Mouse (Mus musculus) spleen, adult 2 months (tissue): ENCODE data around the gene Cyp2j12. TPM values are rescaled to one million over a fixed set of nuclear protein-coding genes. Genes with fewer than 3 reads are reported as not detected.

Source experiments
- DNase-seq, 2 experiments: peaks; one replicate each; pipeline versions ENCODE4 v3.0.0 to v3.0.0-alpha.2; 2012 to 2021; ENCODE audit warnings: low spot score in 2 of 2, low read depth in 1 of 2
- H3K27ac ChIP-seq: fragments of 200-500 bp; 2 replicates; pipeline ENCODE4 v1.5.1; 2012; ENCODE audit warnings: low read length, inconsistent platforms; ENCODE audit not compliant: insufficient read depth
- H3K27me3 ChIP-seq: fragments of 200-500 bp; 2 replicates; pipeline ENCODE4 v1.6.1; 2012; ENCODE audit warnings: mild to moderate bottlenecking, moderate library complexity, low read length, inconsistent platforms; ENCODE audit not compliant: control insufficient read depth, insufficient read depth
- H3K36me3 ChIP-seq: fragments of 200-500 bp; 2 replicates; pipeline ENCODE4 v1.6.1; 2012; ENCODE audit warnings: mild to moderate bottlenecking, low read length, inconsistent platforms; ENCODE audit not compliant: control insufficient read depth, insufficient read depth
- H3K4me1 ChIP-seq: fragments of 200-500 bp; 2 replicates; pipeline ENCODE4 v1.6.1; 2011; ENCODE audit warnings: inconsistent platforms; ENCODE audit not compliant: control insufficient read depth, insufficient read depth, insufficient read length
- H3K4me3 ChIP-seq: fragments of 200-500 bp; 2 replicates; pipeline ENCODE4 v1.5.1; 2011; ENCODE audit warnings: mild to moderate bottlenecking, inconsistent platforms; ENCODE audit not compliant: insufficient read depth, insufficient read length; ENCODE audit errors: extremely low read depth
- CTCF ChIP-seq: fragments of 200-500 bp; IDR thresholded peaks from 2 replicates; pipeline ENCODE4 v1.5.1; 2011; ENCODE audit warnings: mild to moderate bottlenecking, inconsistent platforms; ENCODE audit not compliant: insufficient read depth, insufficient read length, insufficient replicate concordance; ENCODE audit errors: extremely low read depth
- POLR2A ChIP-seq: fragments of 200-500 bp; IDR thresholded peaks from 2 replicates; pipeline ENCODE4 v1.6.1; 2011; ENCODE audit warnings: low read depth, low read length, inconsistent platforms
- WGBS: fragments of 180-500 bp; shearing (Covaris S2); methylation state at CpG from one replicate; pipeline ENCODE4 v1.1.7; 2018; 5-methylcytosine and 5-hydroxymethylcytosine counted together
- polyA plus RNA-seq: library from polyadenylated mRNA; depleted of rRNA; stranded (reverse); fragments of >200 nt; gene quantifications from 2 replicates; pipeline ENCODE4 v1.2.3, GENCODE M21; 2012; rRNA removed

The Cyp2j12 gene
- polyA plus RNA-seq, 1 experiment = not detected

- Histone ChIP-seq H3K4me3 (no peak overlapping the region), H3K4me1 (no peaks in the 10 kb centered on the region), H3K27ac (no peak overlapping the region), H3K36me3 (no peaks in the 10 kb centered on the region), H3K27me3 (no peaks in the 10 kb centered on the region)
- no peak for TF ChIP-seq CTCF
- no peak for TF ChIP-seq POLR2A
- 93% methylated on average over 2 of the region's 2 CpGs for WGBS
- no peak for DNase-seq
These were observed 80.8 kb downstream of the Cyp2j12 start for GRCm38 (mm10) chr4:96060106-96060505.

Other genes starting within 250 kb of the Cyp2j12 start
- gene Hook1, start 173.9 kb downstream of the Cyp2j12 start, polyA plus RNA-seq = 1.1 and 1.7 TPM in 2 replicates
- gene Cyp2j13, start 63.6 kb downstream of the Cyp2j12 start, polyA plus RNA-seq = not detected in 2 replicates
- not detected in 2 replicates for gene Cyp2j7, start 95.5 kb upstream of the Cyp2j12 start, polyA plus RNA-seq
- gene Cyp2j11, start 207.5 kb upstream of the Cyp2j12 start, polyA plus RNA-seq = not detected in 2 replicates